Mouse (Mus musculus) lung, postnatal 0 days (tissue): ENCODE results near the gene Aldh3b2.

Source experiments
- CTCF ChIP-seq: IDR thresholded peaks from 2 replicates; pipeline ENCODE4 v1.5.1; 2016; ENCODE audit warnings: antibody characterized with exemption, mild to moderate bottlenecking
- EP300 ChIP-seq: IDR thresholded peaks from 2 replicates; pipeline ENCODE4 v1.6.1; 2016; ENCODE audit warnings: antibody characterized with exemption, mild to moderate bottlenecking, control low read depth

- no peak for TF ChIP-seq CTCF
- no peak for TF ChIP-seq EP300
Measured at GRCm38 (mm10) chr19:3983527-3984200, 11.5 kb downstream of the Aldh3b2 start.
